Mouse (Mus musculus) cerebellum, postnatal 4 days (tissue): ENCODE results near the gene Robo4.

Experiments used
- DNase-seq, 2 experiments: peaks; one replicate each; pipeline ENCODE4 v3.0.0; 2022; ENCODE audit warnings: low spot score in 2 of 2, mixed read lengths in 1 of 2

The Robo4 gene

DNA sequence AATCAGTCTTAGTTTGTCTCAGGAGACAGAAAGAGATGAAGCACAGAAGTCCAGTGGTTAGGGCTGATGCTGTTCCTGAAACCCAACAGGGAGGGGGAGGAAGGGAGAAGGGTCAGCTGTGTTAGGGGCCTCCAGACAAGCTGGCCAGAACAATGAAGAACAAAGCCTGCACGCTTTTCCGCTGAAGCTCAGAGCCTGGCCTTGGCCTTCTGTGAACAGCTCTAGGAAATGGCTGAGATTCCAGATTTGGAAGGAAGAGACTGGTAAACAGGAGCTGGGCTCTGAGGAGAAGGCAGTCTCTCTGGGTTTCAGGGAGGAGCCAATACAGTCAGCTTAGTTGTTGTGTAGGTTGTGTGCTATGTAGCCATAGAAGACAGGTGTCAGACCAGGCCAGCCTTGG is 1.1 kb upstream of the Robo4 start:
- DNase-seq, result no peak

DNA sequence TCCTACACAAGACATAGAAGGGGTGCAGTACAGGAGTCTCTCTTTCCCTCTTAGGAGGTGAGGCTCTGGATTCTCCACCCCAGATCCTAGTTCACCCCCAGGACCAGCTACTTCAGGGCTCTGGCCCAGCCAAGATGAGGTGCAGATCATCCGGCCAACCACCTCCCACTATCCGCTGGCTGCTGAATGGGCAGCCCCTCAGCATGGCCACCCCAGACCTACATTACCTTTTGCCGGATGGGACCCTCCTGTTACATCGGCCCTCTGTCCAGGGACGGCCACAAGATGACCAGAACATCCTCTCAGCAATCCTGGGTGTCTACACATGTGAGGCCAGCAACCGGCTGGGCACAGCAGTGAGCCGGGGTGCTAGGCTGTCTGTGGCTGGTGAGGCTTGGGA is 804 bp downstream of the Robo4 start:
- DNase-seq, result no peak

DNA sequence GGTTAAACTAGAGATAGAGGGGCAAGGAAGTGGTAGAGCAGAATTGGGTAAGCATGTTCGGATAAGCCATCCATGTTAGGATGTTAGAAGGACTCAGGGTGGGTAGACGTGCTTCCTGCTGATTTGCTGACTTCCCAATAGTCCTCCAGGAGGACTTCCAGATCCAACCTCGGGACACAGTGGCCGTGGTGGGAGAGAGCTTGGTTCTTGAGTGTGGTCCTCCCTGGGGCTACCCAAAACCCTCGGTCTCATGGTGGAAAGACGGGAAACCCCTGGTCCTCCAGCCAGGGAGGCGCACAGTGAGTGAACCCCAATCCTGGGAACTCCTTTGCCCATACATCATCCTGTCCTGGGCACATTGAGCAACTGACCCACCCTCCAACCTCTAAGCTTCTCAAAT is 1.3 kb downstream of the Robo4 start:
- DNase-seq, result no peak

DNA sequence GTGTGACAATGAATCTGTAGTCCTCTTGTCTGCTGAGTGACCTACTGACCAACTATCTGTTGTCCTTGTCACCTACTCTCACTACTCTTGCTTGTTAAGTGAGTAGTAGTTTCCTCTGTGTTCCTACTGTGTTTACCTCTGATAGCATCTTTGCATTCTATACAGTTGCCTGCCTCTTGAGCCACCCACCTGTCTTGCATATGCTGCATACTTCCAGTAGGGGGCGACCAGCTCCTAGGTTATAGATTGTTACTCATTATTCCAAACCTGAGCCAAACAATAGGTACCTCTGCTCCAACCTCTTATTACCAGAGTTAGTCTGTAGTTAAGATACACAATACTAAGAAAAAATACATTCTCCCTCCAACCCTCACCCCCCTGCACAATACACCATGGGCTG is 4.7 kb downstream of the Robo4 start:
- no peak for DNase-seq

DNA sequence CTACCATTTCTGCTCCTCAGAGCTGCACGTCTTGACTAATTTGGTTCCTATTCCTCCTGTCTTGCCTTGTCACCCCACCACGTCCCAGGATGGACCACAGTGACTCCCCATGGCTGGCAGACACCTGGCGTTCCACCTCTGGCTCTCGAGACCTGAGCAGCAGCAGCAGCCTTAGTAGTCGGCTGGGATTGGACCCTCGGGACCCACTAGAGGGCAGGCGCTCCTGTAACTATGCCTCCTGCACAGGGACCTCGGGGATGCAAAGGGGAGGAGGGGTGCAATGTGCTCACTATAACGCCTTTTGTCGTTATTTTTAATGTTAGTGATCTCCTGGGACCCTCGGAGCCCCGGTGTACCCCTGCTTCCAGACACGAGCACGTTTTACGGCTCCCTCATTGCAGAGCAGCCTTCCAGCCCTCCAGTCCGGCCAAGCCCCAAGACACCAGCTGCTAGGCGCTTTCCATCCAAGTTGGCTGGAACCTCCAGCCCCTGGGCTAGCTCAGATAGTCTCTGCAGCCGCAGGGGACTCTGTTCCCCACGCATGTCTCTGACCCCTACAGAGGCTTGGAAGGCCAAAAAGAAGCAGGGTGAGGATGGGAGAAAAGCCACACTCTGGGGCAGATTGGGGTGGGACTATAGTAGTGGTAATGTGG is 6.3 kb downstream of the Robo4 start:
- DNase-seq, result no peak

DNA sequence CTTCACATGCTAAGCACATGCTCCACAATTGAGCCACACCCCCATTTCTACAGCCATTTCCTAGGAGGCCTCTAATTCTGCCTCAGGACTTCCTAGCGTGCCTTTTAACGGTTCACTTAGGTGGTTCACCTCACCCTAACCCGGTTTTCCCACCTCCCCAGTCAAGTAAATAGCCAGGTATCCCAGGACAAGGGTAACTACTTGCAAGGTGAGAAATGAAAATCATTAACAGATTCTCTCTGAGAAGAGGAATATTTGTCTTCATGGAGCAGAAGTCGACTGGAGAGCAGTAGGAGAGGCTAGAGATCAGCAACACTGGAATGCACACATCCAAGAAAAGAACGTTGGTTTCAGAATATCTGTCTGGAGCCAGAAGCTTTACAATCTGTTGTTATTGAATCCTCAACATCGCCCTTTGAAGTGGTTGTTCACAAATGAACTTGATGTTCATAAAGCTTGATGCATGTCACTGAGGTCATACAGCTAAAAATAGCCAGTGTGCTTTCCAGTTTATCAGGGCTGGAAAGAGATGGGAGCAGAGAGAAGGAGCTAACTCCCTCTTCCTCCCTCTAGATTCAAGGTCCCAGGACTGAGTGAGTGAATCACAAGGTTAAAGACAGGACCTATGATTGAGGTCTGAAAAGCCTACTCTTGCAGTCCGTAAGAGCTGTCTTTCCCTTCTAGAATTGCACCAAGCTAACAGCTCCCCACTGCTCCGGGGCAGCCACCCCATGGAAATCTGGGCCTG is 8.2 kb downstream of the Robo4 start:
- no peak for DNase-seq

DNA sequence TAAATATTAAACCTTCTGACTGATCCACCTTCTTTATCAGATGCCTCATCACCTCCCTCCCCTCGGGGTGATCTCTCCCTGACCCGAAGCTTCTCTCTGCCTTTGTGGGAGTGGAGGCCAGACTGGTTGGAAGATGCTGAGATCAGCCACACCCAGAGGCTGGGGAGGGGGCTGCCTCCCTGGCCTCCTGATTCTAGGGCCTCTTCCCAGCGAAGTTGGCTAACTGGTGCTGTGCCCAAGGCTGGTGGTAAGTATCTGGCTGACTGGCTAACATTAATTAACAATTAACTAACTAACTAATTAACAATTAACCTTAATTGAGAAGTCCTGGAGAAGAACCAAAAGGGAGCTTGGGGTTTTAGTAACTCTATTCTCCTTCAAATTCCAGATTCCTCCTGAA is 11.3 kb downstream of the Robo4 start:
- DNase-seq, result no peak

DNA sequence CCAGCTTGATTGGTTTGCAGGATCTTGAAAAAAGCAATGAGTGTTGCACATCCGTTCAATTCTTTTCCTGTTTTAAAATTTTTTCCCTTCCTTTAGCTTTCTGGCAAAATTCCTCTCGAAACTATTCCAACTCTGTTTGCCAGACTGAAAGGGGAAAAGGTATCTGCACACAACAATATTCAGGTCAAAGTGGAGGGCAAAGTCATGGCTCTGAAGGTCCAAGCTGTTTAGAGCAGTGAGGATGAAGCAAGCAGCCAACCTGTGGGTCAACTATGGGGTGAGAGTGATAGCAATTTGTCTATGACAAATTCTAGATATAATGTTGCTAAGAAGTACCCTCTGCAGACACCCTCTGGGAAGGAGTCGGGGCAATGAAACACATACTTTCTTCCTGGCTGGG is 13.0 kb downstream of the Robo4 start:
- DNase-seq, result no peak

DNA sequence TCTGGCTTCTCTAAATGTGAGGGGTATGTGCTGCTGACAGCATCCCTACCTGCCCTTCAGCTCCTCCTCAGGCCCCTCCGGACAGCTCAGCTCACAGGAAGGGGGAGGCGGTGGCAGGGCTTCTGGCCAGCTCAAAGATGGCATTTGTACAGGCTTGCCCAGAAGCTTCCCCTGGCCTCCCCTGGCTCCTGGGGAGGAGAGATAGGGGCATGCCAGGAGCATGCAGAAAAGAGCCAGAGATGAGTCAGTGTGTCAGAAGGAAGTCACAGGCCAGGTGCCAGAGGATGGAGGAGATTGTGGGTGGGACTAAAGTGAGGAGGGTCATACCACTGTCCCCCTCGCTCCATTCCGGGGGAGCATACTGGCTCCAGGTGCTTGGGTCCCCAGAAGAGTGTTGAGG is 17.1 kb downstream of the Robo4 start:
- no peak for DNase-seq

DNA sequence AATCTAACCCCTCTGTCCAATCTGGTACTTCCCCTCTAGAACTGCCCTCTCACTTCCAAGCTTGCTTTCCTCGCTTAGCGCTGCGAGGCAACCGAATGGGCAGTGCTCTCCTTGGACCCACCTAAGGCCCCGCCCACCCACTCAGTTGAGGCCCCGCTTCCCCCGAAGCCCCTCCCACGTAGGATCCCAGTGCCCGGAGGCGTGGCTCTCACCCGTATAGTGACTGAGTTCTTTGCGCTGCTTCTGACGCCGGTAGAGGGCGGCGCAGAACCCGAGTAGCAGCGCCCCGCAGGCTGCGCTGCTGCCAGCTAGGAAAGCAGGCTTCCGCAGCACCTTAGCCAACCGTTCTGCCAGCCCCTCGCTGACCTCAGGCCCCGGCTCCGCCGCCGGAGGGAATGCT is 19.0 kb downstream of the Robo4 start:
- peak; percentile 45 to 69 for DNase-seq

DNA sequence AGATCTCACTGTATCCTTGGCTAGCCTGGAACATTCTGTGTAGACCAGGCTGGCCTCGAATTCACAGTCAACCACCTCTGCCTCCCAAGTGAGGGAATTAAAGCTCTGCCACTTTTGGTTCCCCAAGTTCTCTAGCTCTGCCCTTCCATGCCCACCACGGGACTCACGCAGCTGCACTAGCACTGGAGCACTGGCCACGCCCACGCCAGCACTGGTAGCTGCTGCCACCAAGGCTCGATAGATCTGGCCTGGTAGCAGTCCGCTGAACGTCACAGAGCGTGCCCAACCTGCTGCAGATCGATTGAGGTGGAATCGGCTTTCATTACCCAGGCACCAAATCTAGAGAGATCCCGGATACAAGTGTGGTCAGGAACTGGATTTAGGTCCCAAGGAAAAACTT is 19.5 kb downstream of the Robo4 start:
- no peak for DNase-seq

DNA sequence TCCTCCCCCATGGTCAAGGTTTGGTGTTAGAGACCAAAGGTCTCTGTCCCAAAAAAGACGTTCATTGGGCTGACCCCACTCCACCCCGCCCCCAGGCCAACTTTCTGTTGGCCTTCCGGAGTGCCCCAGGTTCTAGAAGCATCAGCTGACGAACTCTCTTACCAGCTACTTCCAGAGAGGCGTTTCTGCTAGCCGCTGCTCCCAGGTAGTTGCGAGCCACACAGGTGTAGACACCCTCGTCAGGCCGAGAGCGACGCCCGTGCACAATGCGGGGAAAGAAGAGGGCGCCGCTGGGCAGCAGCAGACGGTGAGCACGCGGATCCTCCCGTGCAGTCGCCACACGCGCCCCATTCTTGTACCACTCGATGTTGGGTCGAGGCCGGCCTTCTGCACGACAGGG is 27.6 kb downstream of the Robo4 start:
- DNase-seq, result no peak

DNA sequence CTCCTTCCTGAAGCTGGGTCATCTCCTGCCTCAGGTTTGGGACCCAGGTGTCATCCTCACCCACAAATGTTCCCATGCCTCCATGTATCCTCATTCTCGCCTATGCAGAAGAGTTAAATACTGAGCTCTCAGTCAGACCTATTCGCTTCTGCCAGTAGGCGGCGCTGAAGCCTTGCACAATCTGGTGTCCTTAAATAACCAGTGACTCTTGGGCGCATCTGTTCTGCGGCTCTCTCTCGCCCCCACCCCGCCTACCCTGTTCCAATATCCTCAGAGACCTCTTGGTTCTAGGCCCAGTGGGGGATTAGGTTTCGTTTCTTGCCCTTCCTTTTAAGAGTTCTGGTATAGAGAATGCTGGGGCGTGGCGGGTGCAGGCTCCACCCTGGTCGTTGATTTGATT is 28.9 kb downstream of the Robo4 start:
- DNase-seq, result peak; percentile 83 to 91

DNA sequence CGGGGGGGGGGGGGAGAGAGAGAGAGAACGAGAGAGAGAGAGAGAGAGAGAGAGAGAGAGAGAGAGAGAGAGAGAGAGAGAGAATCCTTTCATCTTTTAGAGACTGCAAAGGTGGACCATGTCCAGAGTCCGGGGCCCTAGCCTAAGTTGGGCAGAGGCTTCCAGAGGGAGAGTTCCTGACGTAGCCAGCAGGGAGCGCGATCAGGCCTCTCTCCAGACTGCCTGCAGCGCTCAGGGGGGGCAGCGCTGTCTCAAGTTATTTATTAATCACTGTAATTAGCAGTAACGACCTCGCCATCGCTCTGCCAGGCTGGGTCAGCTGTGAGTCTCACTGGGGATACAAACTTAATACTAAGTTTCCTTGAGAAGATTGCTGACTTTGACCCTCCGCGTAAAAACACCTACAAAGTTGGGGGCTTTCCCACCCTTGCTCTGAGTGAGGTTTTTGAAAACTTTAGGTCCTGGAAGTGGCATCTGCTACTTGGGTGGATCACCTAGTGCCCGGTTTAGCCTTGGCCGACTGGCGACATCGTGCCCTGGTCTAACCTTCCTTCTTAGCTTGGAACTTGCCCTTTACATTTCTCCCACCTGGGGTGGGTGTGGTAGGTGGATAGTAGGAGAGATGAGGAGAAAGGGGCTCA is 30.4 kb downstream of the Robo4 start:
- no peak for DNase-seq

DNA sequence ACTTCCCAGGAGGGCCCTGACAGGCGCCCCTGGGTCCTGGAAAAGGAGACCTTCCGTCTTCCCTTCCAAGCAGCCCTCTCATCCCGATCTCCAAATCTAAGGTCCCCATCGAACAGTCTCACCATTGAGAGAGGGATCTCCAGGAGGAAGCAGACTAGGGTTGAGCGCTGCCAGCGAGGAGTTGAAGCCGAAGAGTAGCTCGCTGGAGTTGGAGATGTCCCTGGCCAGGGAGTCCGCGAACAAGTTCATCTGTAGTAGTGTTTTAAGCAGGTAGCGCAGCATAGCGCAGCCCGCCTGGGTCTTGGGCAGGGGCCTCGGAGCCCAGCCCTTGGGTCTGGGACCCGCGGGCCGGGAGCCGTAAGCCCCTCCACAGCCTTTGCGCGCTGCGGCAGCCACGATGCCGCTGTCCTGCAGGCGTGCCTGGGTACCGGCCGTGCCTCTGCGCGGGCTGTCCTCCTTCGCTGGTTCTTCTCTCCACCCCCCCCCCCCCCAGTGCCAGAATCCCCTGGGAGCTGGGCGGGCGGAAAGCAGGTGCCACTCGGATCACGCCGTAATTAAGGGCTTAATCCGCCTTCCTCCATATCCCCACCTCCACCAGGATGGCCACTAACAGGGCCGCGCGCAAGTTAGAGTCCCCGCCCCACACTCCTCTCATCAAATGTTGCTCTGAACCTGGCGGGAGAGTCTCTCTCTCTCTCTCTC is 31.2 kb downstream of the Robo4 start, which contains the start of gene Robo3:
Robo3 (minus strand) TSS at position 527 of the 702 bp plus-strand sequence.
- no peak for DNase-seq

DNA sequence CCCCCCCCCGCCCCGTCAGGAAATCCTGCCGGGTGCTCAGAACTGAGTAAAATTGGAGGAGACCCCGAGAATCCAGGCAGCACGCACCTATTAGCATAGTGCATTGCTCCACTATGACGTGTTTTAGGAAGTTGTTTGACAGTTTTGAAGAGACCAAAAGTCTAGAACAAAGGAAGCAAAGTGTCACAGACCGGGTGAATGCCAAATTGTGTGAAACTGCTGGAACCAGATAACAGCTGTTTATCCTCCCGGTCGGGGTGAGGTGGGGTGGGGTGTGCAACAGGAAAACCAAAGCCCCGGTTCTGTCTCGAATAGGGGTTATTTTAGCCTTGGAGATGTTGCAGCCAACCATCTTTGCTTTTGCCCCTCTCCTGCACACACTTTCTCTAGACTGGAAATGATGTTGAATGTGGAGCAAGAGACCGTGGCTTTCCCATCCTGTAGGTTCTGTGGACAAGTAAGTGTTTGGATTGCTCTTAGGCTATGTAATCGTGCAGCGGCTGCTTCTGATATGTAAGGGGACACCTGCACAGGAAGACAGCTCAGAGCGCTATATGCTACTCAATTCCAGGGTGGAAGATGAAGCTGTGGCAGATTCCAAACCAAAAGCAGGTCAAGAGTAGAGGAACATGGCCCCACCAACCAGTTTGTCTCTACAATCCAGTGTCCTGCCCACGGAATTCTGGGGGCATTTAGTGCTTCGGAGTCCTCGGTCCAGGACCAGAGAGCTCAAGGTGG is 32.3 kb downstream of the Robo4 start:
- DNase-seq, result no peak

DNA sequence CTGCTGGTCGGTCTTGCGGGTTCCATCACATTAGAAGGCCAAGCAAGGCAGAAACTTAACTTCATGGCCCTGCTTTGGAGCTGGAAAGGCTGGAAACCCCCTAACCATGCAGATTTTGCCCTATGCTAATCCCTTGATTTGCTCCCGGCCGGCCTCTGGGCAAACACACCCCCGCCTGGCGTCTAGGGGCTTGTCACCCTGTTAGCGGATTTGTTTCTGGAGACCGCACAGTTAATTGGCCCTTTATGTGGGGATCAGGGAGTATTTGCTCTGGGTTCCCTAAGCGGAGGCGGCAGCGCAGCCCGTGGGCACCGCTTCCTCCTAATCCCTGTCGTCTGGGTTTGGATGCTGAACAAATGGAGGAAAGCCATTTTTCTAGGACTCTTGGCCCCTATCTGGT is 33.2 kb downstream of the Robo4 start:
- no peak for DNase-seq

DNA sequence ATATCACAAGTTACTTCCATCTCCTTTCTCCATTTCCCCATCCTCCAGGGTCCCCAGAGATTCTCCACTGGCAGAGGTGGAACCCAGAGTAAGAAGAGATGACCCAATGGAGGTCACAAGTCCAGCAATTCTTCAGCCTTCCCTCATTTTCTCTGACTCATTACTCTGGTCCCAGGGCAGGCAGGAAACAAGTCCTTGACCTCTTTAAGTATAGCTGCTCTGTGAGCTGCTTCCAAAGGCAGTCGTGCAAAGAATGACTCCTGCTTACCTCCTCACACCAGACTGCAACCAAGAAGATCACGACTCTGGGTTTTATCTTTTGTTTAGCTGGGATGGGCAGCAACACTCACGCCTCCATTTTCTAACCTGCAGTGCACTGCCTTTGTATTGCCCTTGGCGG is 33.9 kb downstream of the Robo4 start:
- no peak for DNase-seq

DNA sequence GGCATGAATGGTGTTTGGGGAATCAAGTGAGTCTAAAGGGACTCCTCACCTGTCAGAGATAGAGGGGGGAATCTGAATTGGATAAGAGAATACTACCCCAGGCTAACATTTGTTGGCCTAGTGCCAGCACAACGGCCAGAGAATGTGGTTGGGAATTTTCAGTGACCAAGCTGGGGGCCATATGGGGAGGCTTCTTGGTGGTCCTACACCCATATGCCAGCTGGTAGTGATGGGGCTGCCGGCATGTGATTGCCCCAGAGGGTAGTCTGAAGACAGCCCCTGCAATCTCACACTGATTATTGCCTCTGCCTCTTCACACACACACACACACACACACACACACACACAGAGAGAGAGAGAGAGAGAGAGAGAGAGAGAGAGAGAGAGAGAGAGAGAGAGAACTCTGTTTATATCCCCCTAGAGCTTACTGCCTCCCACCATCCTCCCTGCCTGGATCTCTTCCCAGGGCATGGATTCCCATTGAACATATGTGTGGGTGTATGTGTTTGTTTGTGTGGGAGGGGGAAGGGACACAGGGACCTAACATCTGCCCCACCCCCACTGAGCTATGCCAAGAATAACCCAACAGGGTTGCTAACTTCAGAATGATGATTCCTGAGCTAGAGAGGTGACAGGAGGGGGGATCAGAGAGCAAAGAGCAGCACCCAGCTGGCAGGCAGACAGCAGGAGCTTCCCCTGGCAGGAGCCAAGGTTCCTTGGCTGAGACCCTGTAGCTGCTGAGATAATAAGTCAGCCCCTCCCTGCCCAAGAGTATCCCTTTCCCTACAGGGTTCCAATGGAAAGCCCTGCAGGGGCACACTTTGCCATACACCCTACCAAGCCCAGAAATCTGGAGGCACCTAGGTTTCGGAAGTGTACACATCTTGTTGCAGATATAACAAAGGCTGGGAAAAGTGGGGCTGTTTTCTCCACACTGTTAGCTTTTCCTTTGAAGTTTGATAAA is 36.4 kb downstream of the Robo4 start:
- DNase-seq, result no peak

DNA sequence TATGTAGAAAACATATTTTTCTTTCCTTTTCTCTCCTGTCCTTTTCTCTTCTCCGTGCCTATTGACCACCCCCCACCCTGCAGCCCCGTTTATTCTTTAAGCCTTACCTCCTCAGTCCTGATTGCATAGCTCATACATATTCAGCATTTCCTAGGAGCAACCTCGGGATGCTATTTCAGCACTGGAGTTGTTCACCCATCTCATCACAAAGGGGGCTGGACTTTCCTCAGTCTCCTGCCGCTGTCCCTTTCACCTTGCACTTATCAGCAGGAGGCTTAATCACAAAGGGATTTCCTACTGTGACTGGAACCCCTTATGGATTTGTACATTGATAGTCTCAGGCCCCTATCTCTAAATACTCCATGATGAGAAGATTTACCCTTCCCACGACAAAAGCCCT is 50.7 kb downstream of the Robo4 start:
- no peak for DNase-seq

DNA sequence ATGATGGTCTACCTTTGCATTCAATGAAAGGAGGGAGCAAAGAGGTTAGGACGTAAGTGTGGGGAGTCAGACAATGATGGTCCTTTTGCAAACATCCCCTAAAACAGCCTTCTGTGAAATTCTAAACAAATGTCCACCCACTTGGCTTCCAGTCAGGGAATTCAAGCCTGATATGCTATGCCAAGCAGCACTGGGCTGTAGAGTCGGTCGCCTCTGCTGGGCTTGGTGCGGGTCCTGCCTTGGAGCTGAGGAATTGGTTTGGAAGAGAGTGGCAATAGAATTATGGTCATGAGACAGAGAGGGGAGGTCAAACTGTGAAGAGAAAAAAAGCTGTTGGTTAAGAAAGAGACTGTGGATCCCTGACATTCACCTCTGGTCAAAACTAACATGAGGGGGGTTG is 51.6 kb downstream of the Robo4 start:
- no peak for DNase-seq
